Mouse (Mus musculus) right cerebral cortex, postnatal 10 days (tissue): ENCODE results near the gene Map1a.

Source experiments
- DNase-seq, 2 experiments: peaks; one replicate each; pipeline ENCODE4 v3.0.0; 2021; ENCODE audit warnings: low spot score in 2 of 2

Map1a gene

GRCm38 (mm10) chr2:121288901-121289729 is at the start of gene Map1a:
Map1a (plus strand) TSS chr2:121289600.
- peak; percentile 99 for DNase-seq

- no peak for DNase-seq
Measured at GRCm38 (mm10) chr2:121244099-121244498, 45.3 kb upstream of the Map1a start.

- DNase-seq, result no peak
Measured at GRCm38 (mm10) chr2:121249758-121250157, 39.6 kb upstream of the Map1a start.

GRCm38 (mm10) chr2:121268446-121268845 is 21.0 kb upstream of the Map1a start:
- DNase-seq, result no peak

- no peak for DNase-seq
Measured at GRCm38 (mm10) chr2:121270521-121271235, 18.7 kb upstream of the Map1a start.

GRCm38 (mm10) chr2:121271236-121271927 is 18.0 kb upstream of the Map1a start, which contains the start of gene Trp53bp1:
Trp53bp1 (minus strand) TSS chr2:121271407.
- DNase-seq, result peak; percentile 98

- peak in 1 of 2 experiments; percentile 67 for DNase-seq
Measured at GRCm38 (mm10) chr2:121271928-121272516, 17.4 kb upstream of the Map1a start.

GRCm38 (mm10) chr2:121287850-121288249 is 1.6 kb upstream of the Map1a start:
- DNase-seq, result peak in 1 of 2 experiments; percentile 44

GRCm38 (mm10) chr2:121289730-121290540 is 535 bp downstream of the Map1a start:
- DNase-seq, result peak in 1 of 2 experiments; percentile 52

GRCm38 (mm10) chr2:121292316-121293013 is 3.1 kb downstream of the Map1a start:
- DNase-seq, result peak in 1 of 2 experiments; percentile 31

GRCm38 (mm10) chr2:121294182-121294581 is 4.8 kb downstream of the Map1a start:
- peak in 1 of 2 experiments; percentile 44 for DNase-seq

GRCm38 (mm10) chr2:121294753-121295607 is 5.6 kb downstream of the Map1a start:
- DNase-seq, result peak; percentile 89

- DNase-seq, result peak; percentile 76 to 83
Measured at GRCm38 (mm10) chr2:121295608-121296571, 6.5 kb downstream of the Map1a start.

- peak in 1 of 2 experiments; percentile 47 for DNase-seq
Measured at GRCm38 (mm10) chr2:121296754-121297231, 7.4 kb downstream of the Map1a start.

GRCm38 (mm10) chr2:121297701-121298100 is 8.3 kb downstream of the Map1a start:
- peak in 1 of 2 experiments; percentile 42 for DNase-seq

- no peak for DNase-seq
Measured at GRCm38 (mm10) chr2:121298131-121298530, 8.7 kb downstream of the Map1a start.

GRCm38 (mm10) chr2:121299471-121299870 is 10.1 kb downstream of the Map1a start:
- DNase-seq, result no peak

GRCm38 (mm10) chr2:121300036-121300435 is 10.6 kb downstream of the Map1a start:
- DNase-seq, result peak in 1 of 2 experiments; percentile 39
